Mouse (Mus musculus) small intestine, adult 2 months (tissue): ENCODE data around the gene BC051665. TPM values are rescaled to one million over a fixed set of nuclear protein-coding genes. Genes with fewer than 3 reads are reported as not detected.

Experiments
- H3K27ac ChIP-seq: fragments of 200-500 bp; 2 replicates; pipeline ENCODE4 v1.5.1; 2012; ENCODE audit warnings: low read depth, low read length, control low read depth, inconsistent platforms; ENCODE audit not compliant: insufficient read depth
- H3K27me3 ChIP-seq: fragments of 200-500 bp; 2 replicates; pipeline ENCODE4 v1.6.1; 2012; ENCODE audit warnings: mild to moderate bottlenecking, moderate library complexity, low read length, inconsistent platforms; ENCODE audit not compliant: control insufficient read depth, insufficient read depth
- H3K36me3 ChIP-seq: fragments of 200-500 bp; 2 replicates; pipeline ENCODE4 v1.6.1; 2012; ENCODE audit warnings: mild to moderate bottlenecking, low read length, control low read depth, inconsistent platforms; ENCODE audit not compliant: control insufficient read depth, insufficient read depth
- H3K4me1 ChIP-seq: fragments of 200-500 bp; 2 replicates; pipeline ENCODE4 v1.6.1; 2012; ENCODE audit warnings: low read length, inconsistent platforms, mixed read lengths; ENCODE audit not compliant: control insufficient read depth, insufficient read depth, insufficient read length
- H3K4me3 ChIP-seq: fragments of 200-500 bp; 2 replicates; pipeline ENCODE4 v1.5.1; 2012; ENCODE audit warnings: low read depth, mild to moderate bottlenecking, control low read depth, inconsistent platforms, low read length, moderate library complexity
- CTCF ChIP-seq: fragments of 200-500 bp; IDR thresholded peaks from 2 replicates; pipeline ENCODE4 v1.5.1; 2012; ENCODE audit warnings: low read depth, mild to moderate bottlenecking, control low read depth, inconsistent platforms, low read length, moderate library complexity, mixed read lengths; ENCODE audit not compliant: insufficient replicate concordance, insufficient read length; ENCODE audit errors: extremely low read depth
- POLR2A ChIP-seq: fragments of 200-500 bp; IDR thresholded peaks from 2 replicates; pipeline ENCODE4 v1.6.1; 2012; ENCODE audit warnings: low read depth, mild to moderate bottlenecking, control low read depth, inconsistent platforms, low read length, moderate library complexity
- WGBS: fragments of 180-500 bp; shearing (Covaris S2); methylation state at CpG from one replicate; pipeline ENCODE4 v1.1.7; 2018; 5-methylcytosine and 5-hydroxymethylcytosine counted together
- polyA plus RNA-seq: library from polyadenylated mRNA; depleted of rRNA; stranded (reverse); fragments of >200 nt; gene quantifications from 2 replicates; pipeline ENCODE4 v1.2.3, GENCODE M21; 2012

Gene BC051665
- polyA plus RNA-seq, 1 experiment = not detected

DNA sequence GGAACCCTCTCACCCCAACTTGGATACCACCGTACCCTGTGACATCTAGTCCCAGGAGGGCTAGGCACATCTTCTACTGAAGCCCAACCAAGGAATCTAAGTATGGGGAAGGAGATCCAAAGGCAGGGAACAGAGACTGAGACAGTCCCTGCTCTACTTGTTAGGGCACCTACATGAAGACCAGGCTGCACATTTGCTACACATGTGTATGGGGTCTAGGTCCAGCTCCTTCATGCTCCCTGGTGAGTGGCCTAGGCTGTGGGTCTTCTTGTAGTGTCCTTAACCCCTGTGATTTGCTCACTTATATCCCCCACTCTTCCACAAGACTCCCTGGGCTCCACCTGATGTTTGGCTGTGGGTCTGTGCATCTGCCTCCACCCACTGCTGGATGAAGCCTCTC, 3.3 kb upstream of the BC051665 start:
- 67% methylated on average over 1 of the region's 1 CpGs for WGBS
- no peaks in the 10 kb centered on the region for H3K36me3 ChIP-seq
- H3K4me3 ChIP-seq = no peak overlapping the region
- no peak for TF ChIP-seq POLR2A
- no peaks in the 10 kb centered on the region for H3K27me3 ChIP-seq
- no peaks in the 10 kb centered on the region for H3K4me1 ChIP-seq
- no peak overlapping the region for H3K27ac ChIP-seq

- WGBS = 84% methylated on average over 7 of the region's 7 CpGs
- no peak overlapping the region for H3K4me3 ChIP-seq
- no peaks in the 10 kb centered on the region for H3K4me1 ChIP-seq
- TF ChIP-seq CTCF (no peak), POLR2A (no peak)
- no peaks in the 10 kb centered on the region for H3K27me3 ChIP-seq
- H3K36me3 ChIP-seq = no peaks in the 10 kb centered on the region
- no peak overlapping the region for H3K27ac ChIP-seq
Observed at GRCm38 (mm10) chr13:60783301-60783700, 2.9 kb downstream of the BC051665 start.

DNA sequence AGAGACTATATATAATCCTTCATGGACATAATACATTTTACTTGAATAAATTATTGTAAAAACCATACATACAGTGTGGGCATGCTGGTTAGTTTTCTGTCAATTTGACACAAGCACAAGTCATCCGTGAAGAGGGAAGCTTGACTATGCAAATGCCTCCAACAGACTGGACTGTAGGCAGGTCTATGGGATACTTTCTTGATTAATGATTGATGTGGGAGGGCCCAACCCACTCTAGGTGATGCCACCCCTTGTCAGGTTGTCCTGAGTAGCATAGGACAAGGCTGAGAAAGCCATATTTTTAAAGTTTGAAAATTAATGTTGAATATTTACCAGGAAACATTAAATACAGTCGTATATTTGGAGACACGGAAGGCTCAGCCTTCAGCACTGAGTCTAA, 5.6 kb downstream of the BC051665 start:
- no peak overlapping the region for H3K27ac ChIP-seq
- TF ChIP-seq CTCF = no peak
- no peak for TF ChIP-seq POLR2A
- no peaks in the 10 kb centered on the region for H3K27me3 ChIP-seq
- WGBS = 68% methylated on average over 3 of the region's 3 CpGs
- no peaks in the 10 kb centered on the region for H3K4me1 ChIP-seq
- no peaks in the 10 kb centered on the region for H3K36me3 ChIP-seq
- H3K4me3 ChIP-seq = no peak overlapping the region

GRCm38 (mm10) chr13:60761161-60761560, 25.0 kb downstream of the BC051665 start:
- H3K4me3 ChIP-seq = no peak overlapping the region
- no peaks in the 10 kb centered on the region for H3K27me3 ChIP-seq
- no peak overlapping the region for H3K27ac ChIP-seq
- H3K4me1 ChIP-seq = no peaks in the 10 kb centered on the region
- TF ChIP-seq CTCF = no peak
- no peak for TF ChIP-seq POLR2A
- WGBS = 92% methylated on average over 17 of the region's 17 CpGs
- no peaks in the 10 kb centered on the region for H3K36me3 ChIP-seq

DNA sequence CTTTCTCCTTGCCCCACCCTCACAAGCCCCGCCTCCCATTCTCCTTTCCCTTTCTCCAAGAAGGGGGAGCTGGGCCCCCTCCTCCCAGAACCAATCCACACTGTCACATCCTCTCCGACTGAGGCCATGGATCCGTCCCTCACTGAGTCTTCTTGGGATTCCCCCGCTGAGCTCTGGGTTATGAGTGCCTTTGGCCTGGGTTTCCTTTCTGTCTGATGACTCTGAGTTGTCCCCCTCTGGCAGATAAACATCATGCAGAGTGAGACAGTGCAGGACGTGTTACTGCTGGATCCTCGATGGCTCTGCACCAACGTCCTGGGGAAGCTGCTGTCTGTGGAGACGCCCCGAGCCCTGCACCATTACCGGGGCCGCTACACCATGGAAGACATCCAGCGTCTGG, 25.8 kb downstream of the BC051665 start:
- Histone ChIP-seq H3K4me3 (no peak overlapping the region), H3K4me1 (no peaks in the 10 kb centered on the region), H3K27ac (no peak overlapping the region), H3K36me3 (no peaks in the 10 kb centered on the region), H3K27me3 (no peaks in the 10 kb centered on the region)
- WGBS = 92% methylated on average over 12 of the region's 12 CpGs
- TF ChIP-seq CTCF (no peak), POLR2A (no peak)

- Histone ChIP-seq H3K36me3 (no peaks in the 10 kb centered on the region), H3K4me3 (no peak overlapping the region), H3K4me1 (no peaks in the 10 kb centered on the region), H3K27ac (no peak overlapping the region), H3K27me3 (no peaks in the 10 kb centered on the region)
- 25% methylated on average over 6 of the region's 6 CpGs for WGBS
- TF ChIP-seq POLR2A (no peak), CTCF (peak; percentile 87; the same call in 1 of the 2 replicates)
Observed at GRCm38 (mm10) chr13:60759136-60759535, 27.0 kb downstream of the BC051665 start.

DNA sequence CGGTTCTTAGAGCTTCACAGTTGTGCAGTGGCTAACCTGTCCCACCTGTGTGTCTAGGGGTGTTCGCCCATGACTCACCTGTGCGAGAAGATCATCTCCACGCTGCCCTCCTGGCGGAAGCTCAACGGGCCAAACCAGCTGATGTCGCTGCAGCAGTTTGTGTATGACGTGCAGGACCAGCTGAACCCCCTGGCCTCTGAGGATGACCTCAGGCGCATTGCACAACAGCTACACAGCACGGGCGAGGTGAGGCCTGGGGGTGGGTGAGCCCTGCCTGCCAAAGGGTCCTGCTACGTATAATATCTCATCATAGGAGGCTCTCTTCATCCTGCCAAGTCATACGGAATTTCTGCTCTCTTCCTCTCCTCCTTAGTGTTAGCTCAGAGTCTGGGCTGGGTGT, 28.9 kb downstream of the BC051665 start:
- Histone ChIP-seq H3K27ac (no peak overlapping the region), H3K4me3 (no peak overlapping the region), H3K4me1 (no peaks in the 10 kb centered on the region), H3K27me3 (no peaks in the 10 kb centered on the region), H3K36me3 (no peaks in the 10 kb centered on the region)
- 74% methylated on average over 13 of the region's 13 CpGs for WGBS
- TF ChIP-seq CTCF (no peak), POLR2A (no peak)

GRCm38 (mm10) chr13:60755251-60755650, 30.9 kb downstream of the BC051665 start:
- Histone ChIP-seq H3K4me3 (no peak overlapping the region), H3K36me3 (no peaks in the 10 kb centered on the region), H3K27me3 (no peaks in the 10 kb centered on the region), H3K27ac (no peak overlapping the region), H3K4me1 (no peaks in the 10 kb centered on the region)
- 28% methylated on average over 2 of the region's 2 CpGs for WGBS
- TF ChIP-seq CTCF (no peak), POLR2A (no peak)
